Mouse (Mus musculus) splenic B cell, adult 2 months (primary cell): ENCODE results near the gene Dapk2.

Source experiments
- DNase-seq: peaks from one replicate; pipeline ENCODE4 v3.0.0-alpha.2; 2011; ENCODE audit warnings: low read depth, low spot score
- H3K27me3 ChIP-seq: 2 replicates; pipeline ENCODE4 v1.6.1; 2012; ENCODE audit warnings: mild to moderate bottlenecking, low read length, moderate library complexity, mixed read lengths; ENCODE audit not compliant: control insufficient read depth, poor library complexity, insufficient read depth, severe bottlenecking
- H3K36me3 ChIP-seq: 2 replicates; pipeline ENCODE4 v1.6.1; 2012; ENCODE audit warnings: mild to moderate bottlenecking, low read length, moderate library complexity, mixed read lengths; ENCODE audit not compliant: control insufficient read depth, poor library complexity, insufficient read depth, severe bottlenecking

Gene Dapk2

DNA sequence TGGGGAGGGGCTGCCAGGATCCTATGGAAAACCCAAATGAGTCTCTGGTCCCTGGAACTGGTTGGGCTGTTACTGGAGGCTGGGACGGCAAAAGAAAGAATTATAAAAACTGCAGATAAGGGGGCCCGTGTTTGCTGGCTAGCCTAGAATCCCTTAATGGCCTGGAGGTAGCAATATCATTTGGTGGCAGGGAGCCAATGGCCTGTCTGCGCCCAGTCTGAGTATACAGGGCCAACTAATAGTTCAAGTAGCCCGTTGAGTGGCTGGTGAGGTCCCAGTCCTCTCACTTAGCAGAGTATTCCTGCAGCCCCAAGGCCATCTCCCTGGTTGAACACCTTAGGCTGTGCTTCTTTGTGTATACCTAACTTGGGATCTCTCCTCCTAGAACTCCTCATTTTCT, 83.7 kb downstream of the Dapk2 start:
- H3K27me3 ChIP-seq, result no peaks in the 10 kb centered on the region
- DNase-seq, result no peak
- H3K36me3 ChIP-seq, result no peaks in the 10 kb centered on the region

DNA sequence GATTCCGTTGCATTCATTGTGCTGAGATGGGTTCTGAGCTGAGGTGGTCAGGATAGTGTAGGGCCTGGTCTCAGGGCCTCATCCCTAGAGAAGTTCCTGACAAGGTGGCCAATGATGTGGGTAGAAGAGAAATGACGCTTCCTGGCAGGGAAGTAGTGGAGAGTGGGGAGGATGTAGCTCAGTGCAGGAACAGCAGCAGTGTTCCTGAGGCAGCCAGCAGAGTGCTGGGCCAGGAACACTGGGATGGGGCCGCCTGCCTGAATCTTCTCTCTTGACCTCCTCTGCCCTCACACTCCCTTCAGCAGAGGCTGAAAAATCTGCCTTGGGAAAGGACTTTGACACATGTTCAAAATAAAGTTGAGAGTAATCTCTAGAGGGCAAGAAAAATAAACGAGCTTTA, 85.2 kb downstream of the Dapk2 start:
- DNase-seq, result no peak

DNA sequence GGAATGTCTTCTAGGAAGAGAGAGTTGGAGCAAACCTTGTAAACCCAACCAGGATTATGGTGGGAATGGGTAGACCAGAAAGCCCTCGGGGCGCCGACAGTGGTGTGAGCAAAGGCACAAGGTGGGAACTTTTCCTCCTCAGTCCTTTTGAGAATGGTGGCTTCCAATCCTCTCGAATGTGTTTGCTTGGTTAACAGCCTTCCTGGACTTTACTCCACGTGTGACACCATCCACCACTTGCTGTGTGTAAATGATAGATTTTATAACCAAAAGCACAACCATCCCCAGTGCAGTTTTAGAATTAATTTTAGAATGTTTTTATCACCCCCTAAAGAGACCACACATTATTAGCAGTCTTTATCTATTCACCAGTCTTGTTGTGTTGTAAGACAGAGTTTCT, 86.1 kb downstream of the Dapk2 start:
- Histone ChIP-seq H3K36me3 (no peaks in the 10 kb centered on the region), H3K27me3 (no peaks in the 10 kb centered on the region)
- no peak for DNase-seq

More for the DNA sequence above, 85.2 kb downstream of the Dapk2 start:
- Histone ChIP-seq H3K36me3 (no peaks in the 10 kb centered on the region), H3K27me3 (no peaks in the 10 kb centered on the region)

DNA sequence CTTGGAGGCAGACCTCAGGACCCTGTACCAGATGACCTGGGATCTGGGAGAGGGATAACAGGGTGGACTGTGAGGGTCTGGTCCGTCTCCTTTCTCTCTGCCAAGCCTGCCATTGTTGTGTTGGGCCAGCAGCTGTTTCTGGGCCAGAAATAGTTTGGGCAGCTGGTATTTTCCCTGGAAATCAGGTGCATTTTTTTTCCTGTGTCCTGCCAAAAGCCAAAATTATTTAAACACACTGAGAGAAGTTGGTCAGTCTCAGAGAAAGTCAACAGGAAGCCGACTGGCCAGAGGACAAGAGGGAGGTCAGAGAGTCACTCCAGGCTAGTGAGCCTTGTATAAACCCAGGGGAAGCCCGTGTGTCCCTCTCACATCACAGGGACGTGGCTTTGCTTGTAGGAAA, 87.7 kb downstream of the Dapk2 start:
- H3K27me3 ChIP-seq, result no peaks in the 10 kb centered on the region
- no peaks in the 10 kb centered on the region for H3K36me3 ChIP-seq
- DNase-seq, result no peak

DNA sequence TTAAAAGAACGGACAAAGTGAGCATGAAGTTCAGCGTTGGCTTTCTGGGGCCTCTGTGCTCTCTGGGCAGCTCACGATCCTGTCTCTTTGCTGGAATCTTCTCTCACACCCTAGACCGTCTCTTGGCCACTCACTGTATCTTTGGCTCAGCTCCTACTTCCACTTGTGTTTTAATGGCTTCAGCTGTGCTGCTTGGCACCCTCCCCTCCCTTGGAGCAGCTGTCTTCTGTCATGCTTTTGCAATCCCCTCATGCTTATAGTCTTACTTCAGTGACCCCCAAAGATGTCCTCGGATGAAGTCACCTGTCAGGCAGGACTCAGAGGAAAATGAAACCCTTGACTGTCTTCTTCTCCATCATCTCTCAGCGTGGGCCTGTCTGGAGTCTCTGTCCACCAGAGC, 91.3 kb downstream of the Dapk2 start:
- no peaks in the 10 kb centered on the region for H3K36me3 ChIP-seq
- DNase-seq, result no peak
- H3K27me3 ChIP-seq, result no peaks in the 10 kb centered on the region

DNA sequence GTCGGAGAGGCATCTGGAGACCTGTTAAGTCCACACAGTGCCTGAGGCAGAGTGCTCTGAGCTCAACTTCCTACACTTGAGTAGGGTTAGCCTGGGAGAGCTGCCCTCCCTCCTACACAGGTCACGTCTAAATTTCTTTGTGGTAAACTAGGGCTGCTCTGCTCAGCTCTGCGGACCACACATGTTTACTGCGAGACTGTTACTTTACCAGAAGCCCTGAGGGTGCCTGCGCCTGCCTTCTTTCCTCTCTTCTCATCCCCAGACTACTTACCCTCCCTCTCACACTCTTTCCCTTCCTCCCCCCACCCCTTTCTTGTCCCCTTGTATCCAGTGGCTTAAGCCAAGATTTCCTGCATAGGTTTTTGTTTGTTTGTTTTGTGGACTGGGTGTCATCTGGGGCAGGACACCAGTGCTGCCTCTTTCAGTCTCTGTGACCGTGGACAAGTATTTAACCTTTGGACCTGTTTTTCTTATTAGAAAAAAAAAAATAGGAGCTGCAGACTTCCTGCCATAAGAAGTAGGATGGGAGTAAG, 93.2 kb downstream of the Dapk2 start:
- DNase-seq, result no peak
- H3K36me3 ChIP-seq, result no peaks in the 10 kb centered on the region
- no peaks in the 10 kb centered on the region for H3K27me3 ChIP-seq

DNA sequence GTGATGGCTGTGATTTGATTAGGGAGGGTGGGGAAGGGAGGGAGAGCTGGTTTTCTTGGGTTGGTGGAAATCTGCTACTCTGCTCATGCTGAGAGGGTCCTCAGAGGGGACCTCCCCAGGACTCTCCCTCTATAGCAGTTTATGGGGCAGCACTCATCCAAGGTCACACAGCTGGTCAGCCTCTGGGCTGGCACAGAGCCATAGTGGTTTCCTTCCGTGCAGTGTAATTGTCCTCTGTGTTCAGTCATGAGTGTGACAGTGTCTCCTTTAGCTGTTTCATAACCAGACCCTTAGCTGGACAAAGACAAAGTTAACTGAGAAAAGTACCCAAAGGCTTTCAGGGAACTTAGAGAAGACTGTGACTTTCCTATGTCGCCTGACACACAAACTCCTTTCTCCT, 103.7 kb downstream of the Dapk2 start:
- Histone ChIP-seq H3K27me3 (no peaks in the 10 kb centered on the region), H3K36me3 (no peaks in the 10 kb centered on the region)
- DNase-seq, result no peak

DNA sequence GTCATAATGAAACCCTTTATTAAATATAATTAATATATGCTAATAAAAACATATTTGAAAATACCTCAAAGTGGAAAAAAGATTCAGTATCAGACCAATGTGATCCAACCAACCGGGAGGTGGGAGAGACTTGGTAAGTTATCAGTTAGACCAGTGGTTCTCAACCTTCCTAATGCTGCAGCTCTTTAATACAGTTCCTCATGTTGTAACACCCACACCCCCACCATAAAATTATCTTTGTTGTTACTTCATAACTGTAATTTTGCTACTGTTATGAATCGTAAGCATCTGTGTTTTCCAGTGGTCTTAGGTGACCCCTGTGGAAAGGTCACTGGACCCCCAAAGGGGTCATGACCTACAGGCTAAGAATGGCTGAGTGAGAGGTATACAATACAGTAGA, 105.7 kb downstream of the Dapk2 start:
- no peak for DNase-seq

DNA sequence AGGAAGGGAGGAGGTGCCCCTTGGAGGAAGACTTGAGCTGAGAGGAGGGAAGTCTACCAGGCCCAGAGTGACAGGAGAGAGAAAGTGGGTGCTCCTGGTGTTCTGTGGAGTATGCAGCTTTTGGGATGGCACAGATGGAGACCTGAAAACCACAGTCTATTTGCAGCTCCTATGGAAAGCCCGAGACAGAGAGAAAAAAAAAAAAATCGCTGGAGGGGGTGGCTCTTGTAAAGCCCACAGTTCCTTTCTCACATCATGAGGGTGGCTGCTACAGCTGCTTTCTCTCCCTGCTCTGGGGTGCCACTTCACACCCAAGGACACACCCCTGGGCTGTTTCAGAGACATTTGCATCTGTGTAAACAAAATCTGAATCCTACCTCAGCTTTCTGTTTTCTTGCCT, 107.6 kb downstream of the Dapk2 start:
- H3K36me3 ChIP-seq, result no peaks in the 10 kb centered on the region
- H3K27me3 ChIP-seq, result no peaks in the 10 kb centered on the region
- no peak for DNase-seq

More for the DNA sequence above, 105.7 kb downstream of the Dapk2 start:
- H3K27me3 ChIP-seq, result no peaks in the 10 kb centered on the region
- H3K36me3 ChIP-seq, result no peaks in the 10 kb centered on the region

DNA sequence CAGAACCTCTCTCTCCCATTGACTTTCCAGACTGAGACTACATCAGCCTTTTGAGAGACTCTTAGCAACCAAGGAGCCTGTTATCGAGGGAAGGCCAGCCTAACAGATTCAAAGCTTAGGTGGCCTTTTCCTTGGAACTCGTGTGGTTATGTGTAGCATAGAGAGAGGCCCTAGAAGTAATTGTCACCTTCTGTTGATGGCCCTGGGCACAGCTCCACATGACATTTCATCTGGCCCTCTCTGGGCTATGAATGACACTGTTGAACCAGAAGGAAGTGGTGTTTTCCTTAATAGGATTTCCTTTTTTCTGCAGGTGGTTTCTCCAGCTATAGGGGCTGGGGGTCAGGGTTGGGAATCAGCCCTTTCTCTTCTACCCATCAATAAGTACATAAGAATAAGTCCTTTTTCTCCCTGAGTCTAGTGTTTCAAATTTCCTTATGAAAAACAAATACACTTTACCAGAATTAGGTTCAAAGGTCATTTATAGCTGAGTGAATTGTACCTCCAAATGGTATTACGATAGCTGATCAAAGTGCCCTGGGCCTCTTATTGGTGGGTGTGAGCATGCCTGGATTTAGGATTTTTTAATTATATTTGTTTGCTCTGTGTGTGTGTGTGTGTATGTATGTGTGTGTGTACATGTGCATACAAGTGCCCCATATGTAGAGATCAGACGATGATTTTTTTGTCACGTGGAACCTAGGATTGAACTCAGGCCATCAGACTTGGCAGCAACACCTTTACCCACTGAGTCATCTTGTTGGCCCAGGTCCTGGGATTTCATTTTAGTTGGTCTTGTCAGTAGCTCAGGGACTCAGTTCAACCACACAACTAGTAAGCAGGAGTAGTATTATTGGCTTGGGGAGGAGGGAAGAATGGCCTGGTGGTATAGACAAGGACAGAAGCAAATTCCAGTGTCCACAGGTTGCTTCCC, 108.5 kb downstream of the Dapk2 start:
- H3K27me3 ChIP-seq, result no peaks in the 10 kb centered on the region
- no peak for DNase-seq
- no peaks in the 10 kb centered on the region for H3K36me3 ChIP-seq

DNA sequence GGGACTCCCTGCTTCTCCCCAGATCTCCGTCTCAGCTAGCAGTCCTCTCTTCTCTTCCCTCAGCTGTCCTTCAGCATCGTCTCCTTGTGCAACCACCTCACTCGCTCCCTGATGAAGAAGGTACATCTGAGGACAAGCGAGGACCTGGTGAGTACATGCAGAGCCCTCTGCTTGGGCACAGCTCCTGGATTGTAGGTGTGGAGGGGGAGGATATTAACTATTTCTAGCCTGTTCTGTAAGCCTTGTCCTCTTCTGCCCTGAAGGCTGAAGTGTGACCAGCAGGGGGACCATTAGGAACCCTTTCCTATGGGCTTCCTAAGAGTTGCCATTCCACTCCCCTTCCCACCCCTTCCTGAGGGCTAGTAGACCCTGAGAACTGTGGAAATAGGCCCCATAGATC, 110.8 kb downstream of the Dapk2 start:
- Histone ChIP-seq H3K36me3 (no peaks in the 10 kb centered on the region), H3K27me3 (no peaks in the 10 kb centered on the region)
- DNase-seq, result no peak

DNA sequence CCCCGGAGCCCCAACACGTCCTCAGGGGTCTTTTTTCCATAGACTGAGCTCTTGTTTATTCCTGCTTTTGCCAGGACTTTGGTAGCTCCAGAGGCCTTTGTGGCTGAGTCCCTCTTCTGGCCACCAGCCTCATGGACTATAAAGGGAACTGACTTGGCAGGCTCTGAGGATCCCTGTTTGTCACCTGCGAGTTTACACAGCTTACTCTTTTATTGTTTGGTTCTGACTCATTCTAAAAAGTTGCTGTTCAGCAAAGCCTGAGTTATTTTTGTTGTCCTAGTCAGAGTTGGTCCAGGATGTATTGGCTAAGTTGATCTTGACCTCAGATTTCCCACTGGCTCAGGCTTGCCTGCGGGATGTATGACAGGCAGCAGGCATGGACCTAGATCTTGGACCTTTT, 112.0 kb downstream of the Dapk2 start:
- DNase-seq, result no peak
- no peaks in the 10 kb centered on the region for H3K36me3 ChIP-seq
- H3K27me3 ChIP-seq, result no peaks in the 10 kb centered on the region

DNA sequence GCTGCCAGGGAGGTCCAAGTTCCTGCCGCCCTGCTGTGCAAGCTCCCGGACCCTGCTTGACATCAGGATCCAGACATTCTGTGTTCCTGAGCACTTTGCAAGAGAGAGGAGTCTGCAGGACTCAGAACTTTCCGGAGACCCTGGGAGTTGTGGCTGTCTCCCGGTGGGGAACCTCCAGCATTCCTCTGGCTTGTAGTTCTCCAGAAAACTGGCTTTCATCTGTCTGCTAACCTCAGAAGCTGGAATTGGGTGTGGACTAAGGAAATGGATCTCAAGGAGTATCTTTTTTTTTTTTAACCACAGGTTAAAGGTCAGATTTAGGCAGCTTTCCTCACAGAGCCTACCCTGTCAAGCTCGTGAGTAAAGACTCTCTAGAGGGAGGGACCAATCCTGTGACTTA, 113.7 kb downstream of the Dapk2 start:
- no peaks in the 10 kb centered on the region for H3K36me3 ChIP-seq
- no peaks in the 10 kb centered on the region for H3K27me3 ChIP-seq
- no peak for DNase-seq

DNA sequence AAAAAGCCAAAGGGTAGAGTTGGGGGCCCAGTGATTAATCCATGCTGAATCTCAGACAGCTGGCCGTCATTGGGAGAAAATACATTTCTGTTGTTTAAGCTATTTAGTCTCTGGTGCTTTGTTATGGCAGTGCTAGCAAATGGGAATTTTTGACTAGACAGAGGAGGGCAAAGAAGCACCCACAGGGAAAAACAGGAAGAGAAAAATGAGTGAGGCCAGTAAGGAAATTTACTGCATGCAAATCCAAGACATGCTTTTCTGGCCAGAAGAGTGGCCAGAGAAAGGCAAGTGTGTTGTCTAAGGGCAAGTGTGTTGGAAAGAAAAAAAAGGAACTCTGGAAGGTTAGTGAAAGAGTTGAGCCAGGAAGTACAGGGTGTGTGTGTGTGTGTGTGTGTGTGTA, 115.6 kb downstream of the Dapk2 start:
- no peak for DNase-seq
- H3K36me3 ChIP-seq, result no peaks in the 10 kb centered on the region
- no peaks in the 10 kb centered on the region for H3K27me3 ChIP-seq

DNA sequence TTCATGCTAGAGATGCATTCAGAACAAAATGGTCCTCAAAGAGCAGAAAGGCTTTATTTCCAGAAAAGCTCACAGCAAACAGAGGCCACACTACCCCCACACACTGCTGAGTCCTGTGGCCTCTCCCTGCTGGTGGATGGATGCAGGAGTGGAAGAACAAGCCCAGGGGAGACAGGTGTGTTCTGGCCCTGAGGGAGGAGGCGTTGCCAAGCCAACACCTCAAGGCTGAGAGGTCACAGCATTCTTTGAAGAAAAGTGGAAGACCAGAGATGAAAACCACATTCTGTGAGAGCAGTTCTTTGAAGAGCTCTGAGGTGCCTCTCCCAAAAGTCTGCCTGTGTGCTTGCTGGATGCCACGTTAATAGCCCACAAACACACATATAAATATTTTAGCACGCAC, 116.6 kb downstream of the Dapk2 start:
- H3K27me3 ChIP-seq, result no peaks in the 10 kb centered on the region
- no peaks in the 10 kb centered on the region for H3K36me3 ChIP-seq
- DNase-seq, result no peak
